Mouse (Mus musculus): ENCODE results near the gene Kcnh2.

The Kcnh2 gene

GRCm38 (mm10) chr5:24346313-24346712 is 5.1 kb downstream of the Kcnh2 start:
- no peak for DNase-seq (ENCODE audit: low read depth, low spot score)

DNA sequence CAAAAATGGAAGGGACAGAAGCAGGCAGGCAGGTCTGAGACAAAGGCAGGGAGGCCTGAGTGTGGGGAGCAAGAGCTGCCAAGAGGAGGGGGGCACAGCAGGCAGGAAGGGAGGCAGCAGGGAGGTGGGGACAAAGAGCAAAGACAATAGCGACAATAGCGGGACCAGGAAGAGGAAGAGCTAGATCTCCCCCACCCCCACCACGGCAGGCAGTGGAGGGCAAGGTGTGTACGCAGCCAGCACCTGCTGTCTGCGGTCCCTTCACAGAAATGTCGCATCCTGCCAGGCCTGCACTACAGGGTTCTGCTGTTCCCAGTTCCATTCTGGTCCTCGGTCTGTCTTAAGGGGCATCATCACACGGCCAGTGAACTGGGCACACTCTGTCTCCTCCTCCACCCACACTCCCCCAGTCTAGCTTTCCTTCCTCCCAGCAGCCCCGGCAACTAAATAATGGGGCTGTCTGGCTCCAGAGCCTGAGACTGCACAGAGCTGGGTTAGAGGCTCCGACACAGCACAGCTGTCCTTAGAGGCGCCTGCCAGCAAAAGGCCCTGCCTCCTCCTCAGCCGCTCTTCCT is 6.8 kb downstream of the Kcnh2 start:
- DNase-seq (ENCODE audit: low read depth, low spot score) = no peak

- no peak for DNase-seq (ENCODE audit: low read depth, low spot score)
Measured at GRCm38 (mm10) chr5:24343977-24344436, 7.4 kb downstream of the Kcnh2 start.

DNA sequence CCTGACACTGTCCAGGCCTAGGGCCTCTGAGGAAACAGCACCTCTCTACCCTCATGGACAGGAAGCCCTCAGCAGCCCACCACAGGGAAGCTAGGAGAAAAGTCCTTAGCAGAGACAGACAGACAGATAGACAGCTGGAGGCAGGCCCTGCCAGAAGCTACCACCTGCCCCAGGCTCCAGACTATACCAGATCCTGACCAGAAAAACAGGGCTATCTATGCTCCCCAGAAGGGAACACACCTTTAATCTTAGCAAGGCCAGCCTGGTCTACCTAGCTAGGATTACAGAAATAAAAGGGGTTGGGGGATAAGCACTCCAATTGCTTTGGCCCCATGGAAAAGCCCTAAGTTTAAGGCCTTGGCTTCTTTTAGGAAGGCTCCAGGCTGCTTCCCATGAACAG is 8.0 kb downstream of the Kcnh2 start:
- no peak for DNase-seq (ENCODE audit: low read depth, low spot score)

GRCm38 (mm10) chr5:24342966-24343365 is 8.4 kb downstream of the Kcnh2 start:
- no peak for DNase-seq (ENCODE audit: low read depth, low spot score)

DNA sequence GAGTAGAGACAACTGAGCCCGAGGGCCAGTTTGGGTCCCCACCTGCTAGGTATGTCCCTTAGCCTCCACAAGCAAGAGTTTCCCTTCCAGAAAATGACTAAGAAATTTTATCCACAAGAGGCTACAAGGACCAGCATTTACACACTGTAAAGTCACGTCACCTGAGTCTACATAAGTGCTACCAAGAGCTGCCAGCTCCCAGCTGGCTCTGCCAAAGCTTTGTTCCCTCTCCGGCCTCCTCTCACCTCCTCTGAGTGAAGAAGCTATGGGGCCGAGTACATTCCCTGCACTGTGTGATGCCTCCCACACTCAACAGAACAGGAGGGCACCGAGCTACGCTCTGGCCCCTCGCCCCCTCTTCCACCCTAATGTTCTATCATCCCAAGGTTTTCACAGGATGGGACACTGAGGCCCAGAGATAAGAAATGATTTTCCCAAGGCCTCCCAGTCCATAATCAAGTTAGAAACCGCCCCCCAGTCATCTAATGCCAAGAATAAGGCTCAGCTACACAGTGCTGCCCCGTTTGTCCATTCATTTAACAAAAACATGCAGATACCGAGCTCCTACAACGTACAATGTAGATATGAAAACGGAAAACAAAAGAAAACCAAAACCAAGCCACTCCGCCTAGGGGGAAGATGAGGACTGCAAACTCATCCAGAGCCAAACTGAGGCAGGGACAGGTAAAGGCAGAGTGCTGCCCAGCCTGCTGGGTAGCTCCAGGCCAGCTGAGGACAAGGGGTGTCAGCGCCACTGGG is 9.0 kb downstream of the Kcnh2 start:
- DNase-seq (ENCODE audit: low read depth, low spot score) = no peak

DNA sequence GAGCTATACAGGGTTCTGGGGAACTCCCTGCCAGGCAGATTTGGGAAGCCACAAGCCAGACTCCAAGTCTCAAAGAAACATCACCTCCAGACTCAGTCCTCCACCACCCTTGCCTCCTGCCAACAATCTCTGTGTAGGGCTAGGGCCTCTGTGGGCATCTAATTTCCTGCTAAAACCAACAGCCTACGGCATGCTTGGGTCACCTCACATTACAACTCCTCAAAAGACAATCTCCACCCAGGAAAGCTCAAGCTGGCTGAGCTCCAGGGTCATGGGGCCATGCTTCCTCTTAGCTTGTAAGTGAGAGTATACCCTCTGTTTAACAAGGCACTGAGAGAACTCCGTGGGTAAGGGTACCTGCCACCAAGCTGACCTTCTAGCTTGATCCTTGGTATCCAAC is 13.6 kb downstream of the Kcnh2 start:
- no peak for DNase-seq (ENCODE audit: low read depth, low spot score)

- no peak for DNase-seq (ENCODE audit: low read depth, low spot score)
Measured at GRCm38 (mm10) chr5:24337366-24337765, 14.0 kb downstream of the Kcnh2 start.

- peak; percentile 20 for DNase-seq (ENCODE audit: low read depth, low spot score)
Measured at GRCm38 (mm10) chr5:24335888-24336511, 15.4 kb downstream of the Kcnh2 start.

- DNase-seq (ENCODE audit: low read depth, low spot score) = no peak
Measured at GRCm38 (mm10) chr5:24334749-24335148, 16.7 kb downstream of the Kcnh2 start.

GRCm38 (mm10) chr5:24332401-24332800 is 19.0 kb downstream of the Kcnh2 start:
- no peak for DNase-seq (ENCODE audit: low read depth, low spot score)

GRCm38 (mm10) chr5:24329965-24330298 is 21.5 kb downstream of the Kcnh2 start:
- DNase-seq (ENCODE audit: low read depth, low spot score) = no peak

DNA sequence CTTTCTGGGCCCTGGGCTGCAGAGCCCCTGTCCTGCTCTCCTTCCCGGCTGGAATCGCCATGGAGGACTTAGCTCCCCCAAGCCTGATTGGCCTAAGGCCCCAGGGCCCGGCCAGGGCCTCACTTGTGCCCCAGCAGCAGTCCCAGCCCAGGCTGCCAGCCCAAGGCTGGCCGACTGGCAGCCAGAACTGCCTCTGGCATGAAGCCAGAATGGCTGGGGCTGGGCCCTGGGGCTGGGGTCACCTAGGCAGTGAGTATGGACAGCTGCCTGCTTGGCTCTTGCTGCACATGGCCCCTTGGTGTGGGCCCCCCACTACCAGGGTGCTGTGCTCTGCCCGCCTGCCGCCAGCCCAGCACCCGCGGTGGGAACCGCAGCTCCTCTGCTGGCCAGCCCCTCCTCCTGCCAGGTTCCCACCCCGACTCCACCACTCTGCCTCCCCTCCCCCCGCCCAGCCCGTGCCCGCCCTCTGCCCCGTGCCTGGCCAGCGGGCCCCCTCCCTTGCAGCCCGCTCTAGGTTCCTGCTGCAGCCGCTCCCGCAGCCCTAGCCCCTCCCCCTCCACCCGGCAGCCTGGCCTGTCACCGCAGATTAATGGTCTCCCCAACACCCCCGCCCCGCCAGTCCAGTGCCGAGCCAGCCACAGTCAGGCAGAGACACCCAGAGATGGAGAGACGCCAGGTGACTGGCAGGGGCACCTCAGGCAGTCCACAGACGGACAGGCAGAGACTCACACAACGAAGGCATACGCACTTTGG is 22.0 kb downstream of the Kcnh2 start:
- no peak for DNase-seq (ENCODE audit: low read depth, low spot score)

GRCm38 (mm10) chr5:24328813-24329211 is 22.6 kb downstream of the Kcnh2 start:
- DNase-seq (ENCODE audit: low read depth, low spot score) = no peak

DNA sequence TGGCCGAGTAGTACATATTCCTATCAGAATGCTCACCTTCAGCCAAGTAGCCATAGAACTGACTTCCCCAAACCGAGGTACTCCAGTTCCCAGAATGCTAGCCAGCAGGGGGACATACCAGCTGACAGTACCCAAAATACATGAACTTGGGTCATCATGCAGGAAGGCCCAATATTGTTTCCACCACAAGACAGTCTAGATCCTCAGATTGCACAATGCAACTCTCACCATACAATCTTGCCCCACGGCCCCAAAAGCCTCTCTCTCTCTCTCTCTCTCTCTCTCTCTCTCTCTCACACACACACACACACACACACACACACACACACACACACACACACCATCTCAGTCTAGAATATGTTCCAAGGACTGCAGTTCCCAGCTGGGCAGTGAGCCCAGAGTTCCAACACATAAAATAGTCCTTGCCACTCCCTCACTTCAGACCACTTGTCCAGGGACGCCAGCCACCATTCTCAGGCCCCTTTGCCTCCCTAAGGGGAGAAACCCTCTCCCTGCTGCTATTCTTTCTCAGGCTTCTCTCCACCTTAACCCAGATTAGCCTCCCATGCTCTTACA is 24.5 kb downstream of the Kcnh2 start:
- no peak for DNase-seq (ENCODE audit: low read depth, low spot score)

DNA sequence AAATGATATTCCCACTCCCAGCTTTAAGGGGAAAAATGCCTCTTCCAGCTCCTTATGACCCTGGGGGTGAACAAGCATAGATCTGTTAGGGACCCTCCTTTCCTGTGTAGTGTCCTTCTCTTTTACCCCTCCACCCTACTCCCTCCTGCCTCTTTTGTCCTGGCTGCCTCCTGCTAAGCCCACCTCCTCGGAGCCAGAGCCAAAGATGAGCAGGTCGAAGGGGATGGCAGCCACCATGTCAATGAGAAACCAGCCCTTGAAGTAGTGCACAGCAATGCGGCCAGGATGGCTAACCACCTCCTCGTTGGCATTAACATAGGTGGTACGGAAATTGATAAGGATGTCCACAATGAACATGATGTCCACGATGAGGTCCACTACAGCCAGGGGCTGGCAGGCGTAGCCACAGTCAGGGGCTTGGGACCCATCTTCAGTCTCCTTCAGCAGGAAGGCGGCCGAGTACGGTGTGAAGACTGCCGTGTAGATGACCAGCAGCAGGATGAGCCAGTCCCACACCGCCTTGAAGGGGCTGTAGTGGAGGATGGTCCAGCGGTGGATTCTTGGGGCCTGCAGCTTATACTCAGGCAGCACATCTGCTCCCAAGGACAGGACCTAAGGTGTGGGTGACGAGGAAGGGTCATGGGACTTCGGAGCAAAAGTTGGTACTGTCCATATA is 25.1 kb downstream of the Kcnh2 start:
- no peak for DNase-seq (ENCODE audit: low read depth, low spot score)

GRCm38 (mm10) chr5:24325251-24325650 is 26.2 kb downstream of the Kcnh2 start:
- DNase-seq (ENCODE audit: low read depth, low spot score) = no peak

GRCm38 (mm10) chr5:24321711-24322682 is 29.4 kb downstream of the Kcnh2 start:
- DNase-seq (ENCODE audit: low read depth, low spot score) = no peak

DNA sequence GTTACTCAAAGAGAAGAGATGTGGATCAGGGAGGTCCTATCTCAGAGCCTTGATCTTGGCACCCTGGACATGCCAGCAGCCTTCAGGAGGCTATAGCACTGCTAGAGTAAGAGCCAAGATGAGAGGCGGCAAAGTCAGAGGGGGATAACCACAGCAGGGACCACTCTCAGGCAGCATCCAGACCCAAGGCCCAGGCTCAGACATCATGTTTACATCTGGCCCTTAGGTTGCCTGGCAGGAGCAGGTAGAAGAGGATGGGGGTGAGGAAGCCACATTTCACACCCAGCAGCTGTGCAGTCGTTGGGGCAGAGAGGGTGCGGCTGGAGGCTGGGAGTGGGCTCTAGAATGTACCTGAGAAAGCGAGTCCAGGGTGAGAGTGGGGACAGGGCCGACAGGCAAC is 30.5 kb downstream of the Kcnh2 start:
- DNase-seq (ENCODE audit: low read depth, low spot score) = no peak

GRCm38 (mm10) chr5:24320467-24320813 is 31.0 kb downstream of the Kcnh2 start:
- no peak for DNase-seq (ENCODE audit: low read depth, low spot score)

Measured in A20 (cell line).